Mouse (Mus musculus): ENCODE results near the gene Zmym6.
"Not testable (repeated sequence)": the region's sequence is repeated elsewhere in the genome, so short reads cannot be mapped to it uniquely, and the experiment has no call there.

Zmym6 gene

DNA sequence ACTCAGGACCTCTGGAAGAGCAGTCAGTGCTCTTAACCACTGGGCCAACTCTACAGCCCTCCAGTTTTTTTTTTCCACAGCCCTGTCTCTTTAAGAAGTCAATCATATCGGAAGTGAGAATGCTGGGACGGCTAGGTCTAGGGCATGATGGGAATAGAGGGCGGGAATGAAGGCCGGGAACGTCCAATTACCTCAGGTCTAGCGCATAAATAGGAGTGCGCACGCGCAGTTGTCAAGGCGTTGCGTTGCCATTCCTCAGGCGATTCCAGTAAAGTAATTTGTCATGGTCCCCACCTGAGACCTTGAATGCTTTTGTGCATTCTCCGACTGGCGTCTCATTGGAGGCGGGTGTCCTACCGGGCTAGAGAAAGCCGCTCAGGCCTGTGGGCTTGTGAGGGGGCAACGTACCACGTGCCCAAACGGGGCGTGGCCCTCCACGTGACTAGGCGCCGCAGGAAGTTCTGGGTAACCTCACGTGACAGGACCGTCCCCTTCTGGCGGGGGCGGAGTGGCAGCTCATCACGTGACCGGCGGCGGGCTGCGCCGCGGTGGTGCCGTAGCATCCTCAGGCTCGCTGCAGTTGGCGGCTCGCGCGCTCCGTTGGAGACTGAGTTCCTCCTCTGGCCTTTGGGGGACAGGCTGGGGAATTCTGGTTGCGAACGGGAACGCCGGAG lies at the start of gene Zmym6:
Zmym6 (plus strand) TSS at position 509 of the 674 bp plus-strand sequence.
- DNase-seq (ENCODE audit: low read depth, low spot score) = peak; percentile 90

- no peak for DNase-seq (ENCODE audit: low read depth, low spot score)
Observed at GRCm38 (mm10) chr4:127037158-127037557, 40.0 kb upstream of the Zmym6 start.

DNA sequence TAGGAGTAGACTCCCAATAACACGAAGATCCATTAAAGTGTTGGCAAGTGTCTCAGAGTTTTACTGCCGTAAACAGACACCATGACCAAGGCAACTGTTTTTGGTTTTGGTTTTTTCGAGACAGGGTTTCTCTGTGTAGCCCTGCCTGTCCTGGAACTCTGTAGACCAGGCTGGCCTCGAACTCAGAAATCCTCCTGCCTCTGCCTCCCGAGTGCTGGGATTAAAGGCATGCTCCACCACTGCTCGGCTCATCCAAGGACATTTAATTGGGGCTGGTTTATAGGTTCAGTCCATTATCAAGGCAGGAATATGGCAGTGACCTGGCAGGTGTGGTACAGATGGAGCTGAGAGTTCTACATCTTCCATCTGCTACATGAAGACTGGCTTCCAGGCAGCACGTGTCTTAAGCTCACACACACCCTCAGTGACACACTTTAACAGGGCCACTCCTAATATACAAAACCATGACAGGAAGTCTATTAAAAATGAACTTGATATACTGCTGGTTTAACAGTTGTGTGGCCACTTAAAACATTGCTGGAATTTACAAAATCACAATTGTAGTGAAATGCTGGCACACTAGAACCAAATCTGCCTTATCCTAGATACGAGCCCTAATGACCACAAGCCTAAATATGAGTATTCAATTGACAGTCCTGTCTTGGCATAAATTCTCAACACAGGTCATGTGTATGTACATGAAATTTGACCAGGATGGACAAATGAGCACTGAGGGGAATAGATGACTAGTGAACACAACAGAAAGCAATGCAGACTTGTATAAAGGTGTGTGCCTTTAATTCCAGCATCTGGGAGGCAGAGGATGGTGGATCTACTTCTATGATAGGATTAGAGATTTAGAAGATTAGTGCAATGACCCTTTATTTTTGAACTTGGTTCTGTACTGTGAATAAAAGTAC lies 39.0 kb upstream of the Zmym6 start:
- DNase-seq (ENCODE audit: low read depth, low spot score) = no peak

DNA sequence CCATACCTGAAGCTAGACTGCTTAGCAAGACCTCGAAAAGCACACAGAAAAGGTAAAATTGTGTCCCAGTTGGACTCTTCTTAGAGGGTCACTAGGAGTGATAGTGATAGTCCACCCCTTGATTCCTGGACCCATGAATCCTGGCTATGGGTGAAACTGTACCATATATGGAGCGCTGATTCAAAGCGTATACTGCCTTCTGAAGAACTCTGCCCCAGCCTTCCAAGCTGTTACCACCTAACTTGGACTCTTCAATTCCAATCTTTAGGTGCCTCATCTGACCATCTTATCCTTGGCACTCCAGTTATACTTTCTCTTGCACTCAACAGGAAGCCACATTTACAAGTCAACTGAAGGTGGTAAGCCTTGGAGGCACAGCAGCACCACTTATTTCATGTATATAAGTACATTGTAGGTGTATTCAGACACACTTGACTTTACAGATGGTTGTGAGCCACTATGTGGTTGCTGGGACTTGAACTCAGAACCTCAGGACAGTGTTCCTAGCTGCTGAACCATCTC lies 38.3 kb upstream of the Zmym6 start:
- no peak for DNase-seq (ENCODE audit: low read depth, low spot score)

DNA sequence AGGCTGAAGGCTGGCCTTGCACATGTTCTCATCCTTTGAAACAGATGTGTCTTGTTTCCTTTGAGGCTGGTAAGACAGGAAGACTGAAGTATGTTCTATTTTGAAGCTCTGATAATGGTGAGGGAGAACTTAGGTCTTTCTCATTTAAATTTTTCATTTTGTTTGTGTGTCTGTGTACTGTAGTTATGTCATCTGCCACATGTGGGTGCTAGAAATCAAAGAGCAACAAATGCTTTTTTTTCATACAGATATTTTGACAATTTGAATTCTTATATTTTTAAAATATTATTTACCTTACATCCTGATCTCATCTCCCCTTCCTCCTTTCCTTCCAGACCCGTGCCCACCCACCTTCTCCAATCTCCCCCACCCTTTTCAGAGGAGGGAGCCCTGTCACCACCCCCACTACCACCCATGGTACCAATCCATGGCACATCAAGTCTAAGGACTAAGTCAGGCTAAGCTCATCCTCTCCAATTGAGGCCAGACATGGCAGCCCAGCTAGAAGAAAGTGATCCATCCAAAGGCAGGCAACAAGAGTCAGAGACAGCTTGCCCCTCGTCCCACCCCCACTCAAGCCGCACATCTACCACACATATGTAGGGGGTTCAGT lies 37.2 kb upstream of the Zmym6 start:
- DNase-seq (ENCODE audit: low read depth, low spot score) = no peak

DNA sequence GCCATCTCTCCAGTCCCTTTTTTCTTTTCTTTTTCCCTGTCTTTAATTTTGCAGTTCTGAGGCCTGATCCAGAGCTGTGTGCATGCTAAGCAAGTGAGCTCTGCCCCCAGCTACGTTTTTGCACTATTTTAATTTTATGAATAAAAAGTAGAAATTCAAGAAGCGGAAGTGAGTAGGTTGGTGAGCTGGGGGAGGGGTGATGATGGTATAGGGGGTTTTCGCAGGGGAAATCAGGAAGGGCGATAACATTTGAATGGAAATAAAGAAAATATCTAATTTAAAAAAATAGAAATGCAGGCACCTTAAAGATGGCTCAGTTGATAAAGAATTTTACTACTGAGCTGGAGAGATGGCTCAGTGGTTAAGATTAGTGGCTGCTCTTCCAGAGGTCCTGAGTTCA lies 33.6 kb upstream of the Zmym6 start:
- DNase-seq (ENCODE audit: low read depth, low spot score) = no peak

- no peak for DNase-seq (ENCODE audit: low read depth, low spot score)
Observed at GRCm38 (mm10) chr4:127051121-127051520, 26.1 kb upstream of the Zmym6 start.

- DNase-seq (ENCODE audit: low read depth, low spot score) = no peak
Observed at GRCm38 (mm10) chr4:127053071-127053470, 24.1 kb upstream of the Zmym6 start.

DNA sequence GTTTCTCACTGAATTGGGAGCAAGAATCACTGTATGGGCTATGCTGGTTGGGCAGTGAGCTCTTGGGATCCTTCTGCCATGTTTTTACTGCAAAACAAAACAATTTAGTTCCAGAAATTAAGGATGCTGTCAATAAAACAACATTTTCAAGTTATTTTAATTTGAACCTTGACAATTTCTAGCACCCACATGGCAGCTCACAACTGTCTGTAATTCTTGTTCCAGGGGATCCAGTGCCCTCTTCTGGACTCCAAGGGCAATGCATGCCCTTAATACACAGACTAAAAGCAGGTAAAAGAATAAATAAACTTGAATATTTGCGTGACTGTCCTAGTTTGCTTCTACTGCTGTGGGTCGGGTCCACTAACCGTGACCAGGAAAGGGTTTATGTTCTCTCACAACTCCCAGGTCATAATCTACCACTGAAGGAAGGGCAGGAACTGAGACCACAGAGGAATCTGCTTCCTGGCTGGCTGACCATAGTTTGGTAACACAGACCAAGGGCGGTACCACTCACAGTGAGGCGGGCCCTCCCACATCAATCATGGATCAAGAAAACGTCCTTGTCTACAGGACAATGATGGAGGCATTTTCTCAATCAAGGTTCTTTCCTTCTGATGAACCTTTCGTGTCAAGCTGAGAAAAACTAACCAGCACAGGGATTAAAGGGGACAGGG lies 22.5 kb upstream of the Zmym6 start:
- DNase-seq (ENCODE audit: low read depth, low spot score) = no peak

GRCm38 (mm10) chr4:127060585-127061290 lies 16.4 kb upstream of the Zmym6 start, which contains the start of gene Zmym1:
Gene Zmym1 (minus strand): TSS chr4:127061152.
- DNase-seq (ENCODE audit: low read depth, low spot score) = peak; percentile 70

DNA sequence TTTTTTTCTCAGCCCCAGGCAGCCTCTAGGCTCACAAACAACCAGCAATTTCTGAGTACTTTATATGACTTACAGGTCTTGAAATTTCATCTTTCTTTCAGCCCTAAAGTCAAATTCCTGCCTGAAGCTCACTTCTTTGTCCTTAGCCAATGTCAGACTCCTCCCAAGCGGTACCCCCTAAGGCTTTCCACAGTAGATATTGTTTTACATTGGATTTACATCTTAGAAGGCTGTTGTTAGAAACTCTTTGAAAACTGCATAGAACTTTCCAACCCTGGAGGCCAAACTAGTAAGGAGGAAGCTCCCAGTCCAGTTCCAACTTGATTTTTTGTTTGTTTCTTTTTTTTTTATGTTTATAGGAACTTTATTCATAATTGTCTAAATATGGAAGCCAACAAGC lies 13.1 kb upstream of the Zmym6 start:
- DNase-seq (ENCODE audit: low read depth, low spot score) = no peak

- DNase-seq (ENCODE audit: low read depth, low spot score) = no peak
Observed at GRCm38 (mm10) chr4:127074915-127075314, 2.3 kb upstream of the Zmym6 start.

- no peak for DNase-seq (ENCODE audit: low read depth, low spot score)
Observed at GRCm38 (mm10) chr4:127080806-127081205, 3.6 kb downstream of the Zmym6 start.

DNA sequence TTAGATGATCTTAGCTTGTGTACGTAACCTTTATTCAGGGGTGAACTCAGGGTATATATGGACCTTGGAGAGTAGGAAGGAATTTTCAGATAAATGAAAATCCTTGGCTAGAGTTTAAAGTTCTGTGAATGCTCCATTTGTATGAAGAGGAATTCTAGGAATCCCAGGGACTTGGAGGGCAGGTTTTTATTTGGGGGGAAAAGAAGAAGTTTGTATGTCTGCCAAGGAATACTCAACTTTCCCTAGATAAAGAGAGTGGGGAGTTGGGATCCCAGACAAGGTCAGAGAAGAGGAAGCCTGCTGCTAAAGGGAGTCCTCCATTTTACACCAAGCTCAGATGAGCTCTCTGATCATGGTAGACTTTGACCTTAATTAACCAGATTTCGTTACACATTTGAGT lies 5.9 kb downstream of the Zmym6 start:
- DNase-seq (ENCODE audit: low read depth, low spot score) = no peak

DNA sequence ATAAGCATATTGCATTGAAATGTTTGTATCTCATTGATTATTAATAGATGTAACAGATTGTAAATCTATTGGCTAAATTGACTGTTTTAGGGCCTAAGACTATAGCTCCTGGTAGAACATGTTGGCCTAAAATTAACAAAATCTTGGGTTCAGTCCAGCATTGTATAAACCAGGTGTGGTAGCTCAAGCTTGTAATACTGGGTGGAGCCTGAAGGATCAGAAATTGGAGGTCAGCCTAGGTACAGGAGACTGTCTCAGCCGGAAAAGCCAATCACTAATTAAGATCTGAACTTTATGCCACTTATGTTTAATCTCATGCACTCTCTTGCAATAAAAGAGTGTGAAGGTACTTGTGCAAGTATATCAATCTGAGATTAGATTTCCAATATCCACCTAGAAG lies 8.6 kb downstream of the Zmym6 start:
- DNase-seq (ENCODE audit: low read depth, low spot score) = no peak

DNA sequence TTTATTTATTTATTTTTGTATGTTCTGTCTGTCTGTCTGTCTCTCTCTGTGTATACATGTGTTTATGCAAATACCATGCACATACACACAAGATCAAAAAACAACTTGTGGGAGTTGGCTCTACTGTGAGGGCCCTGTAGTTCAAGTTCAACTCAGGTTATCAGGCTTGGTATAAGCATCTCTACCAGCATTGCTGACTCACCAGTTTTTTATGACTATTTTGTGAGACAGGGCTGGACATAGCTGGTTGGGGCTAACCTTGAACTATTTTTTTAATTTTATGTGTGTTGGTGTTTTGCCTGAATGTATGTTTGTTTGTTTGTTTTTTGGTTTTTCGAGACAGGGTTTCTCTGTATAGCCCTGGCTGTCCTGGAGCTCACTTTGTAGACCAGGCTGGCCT lies 14.0 kb downstream of the Zmym6 start:
- DNase-seq (ENCODE audit: low read depth, low spot score) = no peak

DNA sequence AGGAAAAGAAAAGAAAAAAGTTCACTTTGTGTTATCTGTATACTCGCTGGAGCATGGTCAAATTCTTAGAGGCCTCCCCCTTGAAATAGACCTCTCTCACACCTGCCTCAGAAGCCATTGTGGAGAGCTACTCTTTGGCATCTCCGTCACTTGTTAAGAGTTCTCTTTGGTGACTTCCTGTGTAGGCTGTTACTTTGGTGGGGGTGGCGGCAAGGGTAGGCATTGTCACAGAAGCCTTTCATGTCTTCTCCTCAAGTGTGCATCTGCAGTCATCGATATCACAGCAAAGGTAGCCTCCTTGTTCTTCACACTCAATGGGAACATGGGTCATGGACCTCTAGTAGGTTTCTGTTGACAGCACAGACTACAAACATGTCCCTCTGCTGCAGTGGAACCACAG lies 17.9 kb downstream of the Zmym6 start:
- no peak for DNase-seq (ENCODE audit: low read depth, low spot score)

DNA sequence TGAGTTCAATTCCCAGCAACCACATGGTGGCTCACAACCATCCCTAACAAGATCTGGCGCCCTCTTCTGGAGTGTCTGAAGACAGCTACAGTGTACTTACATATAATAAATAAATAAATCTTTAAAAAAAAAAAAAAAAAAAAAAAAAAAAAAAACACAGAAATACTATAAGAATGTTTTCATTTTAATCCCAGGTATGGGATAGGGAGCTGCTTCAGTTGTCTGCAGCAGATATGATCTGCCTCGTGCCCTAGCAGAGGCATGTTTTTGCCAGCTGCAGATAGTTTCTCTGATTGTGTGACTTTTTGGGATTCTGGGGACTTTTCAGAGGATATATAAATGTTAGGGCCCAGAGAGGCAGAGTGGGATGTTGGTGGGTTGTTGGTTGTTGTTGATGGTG lies 22.4 kb downstream of the Zmym6 start:
- DNase-seq (ENCODE audit: low read depth, low spot score) = not testable (repeated sequence)

- DNase-seq (ENCODE audit: low read depth, low spot score) = no peak
Observed at GRCm38 (mm10) chr4:127107566-127107965, 30.4 kb downstream of the Zmym6 start.

DNA sequence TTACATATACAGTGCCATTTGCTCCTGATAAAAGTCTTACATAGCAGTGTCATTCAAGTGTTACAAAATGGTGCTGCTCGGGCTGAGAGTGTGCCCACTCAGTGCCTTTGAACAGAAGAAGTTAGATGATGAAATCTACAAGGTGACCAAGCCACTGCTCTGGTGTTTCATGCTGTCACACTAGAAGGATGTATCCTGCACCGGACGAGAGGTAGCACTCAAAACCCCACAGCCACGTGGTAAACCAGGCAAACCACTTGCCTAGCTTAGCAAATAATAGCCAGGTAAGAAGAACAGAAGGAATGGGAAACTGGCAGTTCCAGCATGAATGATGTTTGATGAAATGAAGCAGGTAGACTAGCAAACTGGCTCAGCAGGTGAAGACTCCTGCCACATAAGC lies 33.4 kb downstream of the Zmym6 start:
- DNase-seq (ENCODE audit: low read depth, low spot score) = no peak

- no peak for DNase-seq (ENCODE audit: low read depth, low spot score)
Observed at GRCm38 (mm10) chr4:127123391-127123790, 46.2 kb downstream of the Zmym6 start, which contains the start of gene Tmem35b. Gene Tmem35b (plus strand): TSS chr4:127123691.

Measured in WW6 (cell line).